Mouse (Mus musculus) testis, postnatal 14 days (tissue): ENCODE results near the gene Syngr4.
"Not testable (repeated sequence)": the region's sequence is repeated elsewhere in the genome, so short reads cannot be mapped to it uniquely, and the experiment has no call there.

Source experiments
- DNase-seq: peaks from one replicate; pipeline ENCODE4 v3.0.0; 2021; ENCODE audit warnings: low spot score

The Syngr4 gene

GRCm38 (mm10) chr7:45896517-45897257 is at the start of gene Syngr4, which contains the start of gene Tmem143:
TSS of gene Syngr4 (minus strand) at chr7:45896714.
TSS of gene Tmem143 (plus strand) at chr7:45896941.
- peak; percentile 98 for DNase-seq

- not testable (repeated sequence) for DNase-seq
Observed at GRCm38 (mm10) chr7:45943280-45943679, 46.8 kb upstream of the Syngr4 start.

GRCm38 (mm10) chr7:45941986-45942385 is 45.5 kb upstream of the Syngr4 start:
- DNase-seq: no peak

GRCm38 (mm10) chr7:45939836-45940235 is 43.3 kb upstream of the Syngr4 start:
- no peak for DNase-seq

DNA sequence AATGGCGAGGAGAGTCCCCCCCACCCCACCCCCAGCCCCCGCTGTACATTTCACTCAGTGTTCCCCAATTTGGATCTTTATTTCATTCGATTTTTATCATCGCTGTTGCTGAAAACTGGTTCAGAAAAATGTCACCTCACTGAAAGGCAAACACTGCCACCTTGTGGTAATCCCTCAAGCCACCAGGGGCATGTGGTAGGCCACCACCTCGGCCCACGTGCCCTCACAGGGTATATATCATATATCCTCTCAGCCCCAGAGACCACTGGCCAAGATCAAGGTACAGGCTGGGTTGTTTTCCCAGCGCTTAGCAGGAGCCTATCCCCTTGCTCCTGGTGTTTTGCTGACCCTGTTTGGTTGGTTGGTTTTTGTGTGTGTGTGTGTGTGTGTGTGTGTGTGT is 38.6 kb upstream of the Syngr4 start:
- DNase-seq: no peak

GRCm38 (mm10) chr7:45933766-45934165 is 37.3 kb upstream of the Syngr4 start:
- not testable (repeated sequence) for DNase-seq

DNA sequence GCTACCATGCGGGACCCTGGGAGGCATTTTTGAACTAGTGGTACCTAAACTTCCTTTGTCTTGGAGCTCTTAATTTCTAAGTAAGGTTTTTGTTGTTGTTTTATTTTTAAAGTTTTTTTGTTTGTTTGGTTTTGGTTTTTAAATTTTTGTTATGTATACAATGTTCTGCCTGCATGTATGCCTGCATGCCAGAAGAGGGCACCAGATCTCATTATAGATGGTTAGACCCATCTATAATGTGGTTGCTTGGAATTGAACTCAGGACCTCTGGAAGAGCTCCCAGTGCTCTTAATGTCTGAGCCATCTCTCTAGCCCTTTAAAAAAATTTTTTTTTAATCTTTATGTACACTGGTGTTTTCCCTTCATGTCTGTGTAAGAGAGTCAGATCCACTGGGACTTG is 33.2 kb upstream of the Syngr4 start:
- no peak for DNase-seq

GRCm38 (mm10) chr7:45928626-45929295 is 32.2 kb upstream of the Syngr4 start:
- no peak for DNase-seq

DNA sequence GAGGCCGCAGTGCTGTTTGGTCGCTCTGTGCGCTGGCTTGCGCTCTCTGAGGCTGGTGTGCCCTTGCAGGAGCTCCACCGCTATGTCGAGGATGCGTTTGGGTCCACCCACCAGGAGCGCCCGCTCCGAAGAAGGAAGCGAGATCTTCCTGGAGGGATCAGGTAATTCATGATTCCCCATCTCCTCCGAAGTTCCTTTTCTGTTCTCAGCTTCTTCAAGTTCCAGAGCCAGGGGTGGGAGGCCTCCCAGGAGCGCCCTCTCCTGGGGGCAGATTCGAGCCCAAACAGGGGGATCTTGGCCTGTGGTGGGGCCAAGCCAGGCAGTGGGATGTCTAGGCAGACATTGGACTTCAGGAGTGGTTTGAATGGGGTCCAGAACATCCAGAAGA is 27.9 kb upstream of the Syngr4 start:
- DNase-seq: no peak

DNA sequence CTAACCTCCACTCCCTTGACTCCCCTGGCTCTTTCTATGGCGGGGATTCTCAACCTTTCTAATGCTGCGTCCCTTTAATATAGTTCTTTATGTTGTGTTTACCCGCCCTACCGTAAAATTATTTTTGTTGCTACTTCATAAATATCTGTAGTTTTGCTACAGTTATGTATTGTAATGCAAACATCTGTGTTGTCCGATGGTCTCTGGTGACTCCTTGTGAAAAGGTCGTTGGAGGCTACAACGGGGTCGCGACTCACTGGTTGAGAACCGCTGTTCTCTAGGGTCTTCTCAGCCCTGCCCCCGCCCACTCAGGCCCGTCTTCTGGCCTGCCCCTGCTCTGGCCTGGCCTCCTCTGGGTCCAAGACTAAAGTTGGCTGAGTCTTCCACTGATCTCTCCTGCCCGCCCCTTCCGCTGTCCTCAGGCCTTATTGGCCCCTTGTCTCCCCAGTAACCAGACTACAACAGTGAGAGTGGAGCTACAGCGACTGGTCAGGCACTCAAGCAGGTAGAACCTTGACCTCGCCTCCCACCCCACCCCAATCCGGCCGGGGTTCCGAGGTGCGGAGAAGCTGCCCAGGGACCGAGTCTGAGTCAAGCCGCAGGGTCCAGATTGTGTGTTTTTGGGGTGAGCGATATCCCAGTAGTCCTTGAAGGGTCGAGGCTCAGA is 27.4 kb upstream of the Syngr4 start, which contains the start of gene Ccdc114:
Ccdc114 (plus strand) TSS at position 311 of the 667 bp plus-strand sequence.
- DNase-seq: peak; percentile 85

DNA sequence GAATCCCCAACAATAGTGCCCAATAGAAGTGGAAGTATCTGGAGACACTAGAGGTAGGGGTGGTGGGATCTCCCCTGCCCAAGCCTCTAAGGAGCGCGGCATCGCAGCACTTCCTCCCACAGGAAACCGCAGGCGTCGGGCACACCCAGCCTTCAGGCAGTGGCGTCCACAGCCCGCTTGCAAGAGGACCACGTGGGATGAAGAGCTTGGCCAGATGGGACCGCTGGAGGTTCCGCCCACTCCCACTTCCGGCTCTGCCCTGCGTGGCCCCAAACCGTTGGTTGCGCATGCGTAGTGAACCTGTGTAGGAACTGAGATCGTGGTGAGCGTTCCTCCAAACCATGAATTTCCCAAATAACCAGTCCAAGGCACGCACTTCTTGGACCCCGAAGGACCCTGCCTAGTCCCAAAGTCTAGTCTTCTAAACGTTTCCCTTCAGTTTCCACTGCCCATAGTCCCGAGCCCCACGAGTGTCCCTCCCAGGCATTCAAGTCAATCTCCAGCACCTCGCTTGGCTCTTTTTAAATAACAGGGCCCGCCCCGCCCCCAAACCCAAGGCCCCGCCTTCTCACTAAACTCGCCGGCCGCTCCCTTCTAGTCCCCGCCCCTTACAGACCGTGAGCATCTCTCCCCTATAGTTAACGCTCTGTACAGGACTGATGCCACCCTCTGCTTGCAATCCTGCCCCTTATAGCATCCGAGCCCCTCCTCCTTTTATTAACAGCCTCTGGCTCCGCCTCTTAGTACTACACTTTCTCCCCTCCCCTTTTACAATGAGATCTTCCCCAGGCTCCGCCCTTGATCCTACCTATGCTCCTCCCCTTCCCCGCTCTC is 26.6 kb upstream of the Syngr4 start:
- DNase-seq: peak; percentile 93

- DNase-seq: no peak
Observed at GRCm38 (mm10) chr7:45921950-45922600, 25.6 kb upstream of the Syngr4 start.

- no peak for DNase-seq
Observed at GRCm38 (mm10) chr7:45921242-45921621, 24.7 kb upstream of the Syngr4 start, which contains the start of gene Emp3. TSS of gene Emp3 (minus strand) at chr7:45921404.

- DNase-seq: no peak
Observed at GRCm38 (mm10) chr7:45920583-45921241, 24.2 kb upstream of the Syngr4 start.

GRCm38 (mm10) chr7:45919761-45920160 is 23.2 kb upstream of the Syngr4 start:
- DNase-seq: no peak

- DNase-seq: no peak
Observed at GRCm38 (mm10) chr7:45919083-45919671, 22.7 kb upstream of the Syngr4 start.

DNA sequence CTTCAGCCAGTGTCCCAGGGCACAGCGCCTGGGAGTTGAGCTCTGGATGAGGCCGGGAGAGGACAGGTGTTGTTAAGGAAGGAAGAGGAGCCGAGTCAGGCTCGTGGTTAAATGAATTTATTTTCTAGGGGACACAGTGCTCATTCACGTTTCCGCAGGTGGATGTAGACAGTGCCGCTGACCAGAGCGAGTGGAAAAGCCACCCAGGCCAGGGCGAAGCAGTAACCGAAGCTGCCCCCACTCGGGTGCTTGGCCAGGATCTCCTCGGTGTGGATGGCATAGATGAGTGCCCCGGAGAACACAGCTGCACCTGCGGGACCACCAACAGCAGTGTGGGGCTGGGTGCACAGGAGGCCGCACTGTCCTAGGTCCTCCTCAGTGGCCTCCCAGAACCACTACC is 21.4 kb upstream of the Syngr4 start:
- DNase-seq: no peak

- DNase-seq: no peak
Observed at GRCm38 (mm10) chr7:45917004-45917704, 20.6 kb upstream of the Syngr4 start.

DNA sequence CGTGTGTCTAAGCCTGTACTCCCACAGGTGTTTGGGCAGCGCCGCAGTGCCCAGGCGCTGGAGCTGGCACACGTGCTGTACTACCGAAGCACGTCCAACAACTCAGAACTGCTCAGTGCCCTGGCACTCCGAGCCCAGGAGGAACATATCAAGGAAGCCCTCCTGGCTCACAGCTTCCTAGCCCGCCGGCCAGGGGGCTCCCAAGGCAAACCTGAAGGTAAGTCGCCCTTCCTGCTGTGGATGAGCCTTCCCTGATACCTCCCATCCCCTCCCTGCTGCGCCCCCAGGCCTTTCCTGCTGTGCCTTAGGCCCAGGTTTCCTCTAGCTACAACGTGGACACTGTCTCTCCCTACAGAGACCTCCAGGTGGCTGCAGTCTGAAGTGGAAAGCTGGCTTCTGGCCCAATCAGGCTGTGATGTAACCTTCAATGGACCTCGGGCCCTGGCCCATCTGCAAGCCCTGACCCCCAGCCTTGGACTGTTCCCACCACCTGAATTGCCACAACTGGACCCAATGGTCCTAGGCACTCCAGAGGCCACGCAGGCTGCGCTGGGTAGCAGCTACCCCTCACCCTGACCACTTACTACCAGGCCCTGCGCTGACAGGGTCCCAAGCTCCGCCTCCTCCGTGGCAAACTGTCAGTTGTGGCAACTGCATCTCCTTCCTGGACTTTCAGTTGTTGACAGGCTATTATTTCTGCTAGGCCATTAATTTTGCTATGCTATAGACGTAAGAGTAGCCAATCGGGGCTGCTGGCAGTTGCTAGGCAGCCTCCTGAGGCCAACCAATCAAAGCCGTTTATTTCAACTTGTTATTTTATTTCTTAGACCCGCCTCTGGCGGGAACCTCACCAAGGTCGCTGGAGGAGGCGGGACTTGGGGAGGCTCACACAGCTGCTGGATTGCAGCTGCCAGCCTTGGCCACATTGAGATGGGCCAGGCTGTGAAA is 19.8 kb upstream of the Syngr4 start:
- DNase-seq: peak; percentile 83
